Mouse (Mus musculus): ENCODE results near the gene Pno1. TPM values are rescaled to one million over a fixed set of nuclear protein-coding genes. Genes with fewer than 3 reads are reported as not detected.
"Not testable (repeated sequence)": the region's sequence is repeated elsewhere in the genome, so short reads cannot be mapped to it uniquely, and the experiment has no call there.

Pno1 gene
- polyA plus RNA-seq (2016; fragmentation: Nextera tagmentation; extraction: Ambion mirVana) = 127 and 129 TPM in 2 replicates

DNA sequence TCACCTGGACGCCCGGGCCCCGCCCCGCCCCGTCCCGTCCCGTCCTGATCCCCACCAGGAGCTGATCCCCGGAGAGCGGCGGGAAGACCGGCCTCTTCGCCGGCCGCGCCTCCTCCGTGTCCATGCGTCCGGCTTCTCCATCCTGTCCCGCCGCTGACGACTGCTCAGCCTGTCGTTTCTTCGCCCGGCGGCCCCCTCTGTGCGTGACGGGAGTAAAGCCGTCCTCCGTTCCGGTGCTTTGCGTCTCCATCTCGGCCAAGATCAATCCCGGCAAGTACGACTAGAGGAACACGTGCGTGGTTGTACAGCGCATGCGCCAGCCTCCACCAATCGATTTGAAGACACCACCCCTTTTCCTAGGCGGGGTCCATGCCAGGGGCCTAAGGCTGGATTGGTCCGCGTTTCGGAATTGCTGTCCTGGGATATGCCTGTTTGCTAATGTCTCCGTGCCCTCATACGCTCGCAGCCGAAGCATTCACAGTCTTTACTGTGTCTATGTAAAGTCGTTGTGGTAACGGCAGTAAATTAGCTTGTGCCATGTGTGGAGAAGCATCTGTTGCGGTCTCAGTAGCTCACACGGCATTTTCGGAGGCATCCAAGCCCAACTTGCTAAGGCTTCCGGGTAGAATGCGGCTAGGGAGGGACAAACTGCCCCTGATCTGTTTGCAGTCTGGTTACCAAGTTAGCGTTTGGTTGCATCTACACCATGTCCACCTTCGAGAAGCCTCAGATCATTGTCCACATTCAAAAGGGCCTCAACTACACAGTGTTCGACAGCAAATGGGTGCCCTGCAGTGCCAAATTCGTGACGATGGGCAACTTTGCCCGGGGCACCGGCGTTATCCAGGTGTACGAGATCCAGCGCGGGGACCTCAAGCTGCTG lies at the start of gene Pno1:
TSS of gene Pno1 (minus strand) at position 311 of the 883 bp plus-strand sequence.
- WGBS = under 1% methylated on average over 65 of the region's 65 CpGs
- peaks cover 24% of the 10 kb centered on the region for H3K36me3 ChIP-seq (replicated peaks)
- H3K27ac ChIP-seq = peak within 1 kb of the TSS; percentile 94
- no peaks in the 10 kb centered on the region for H3K27me3 ChIP-seq (ENCODE audit: poor library complexity, severe bottlenecking)
- peaks cover 21% of the 10 kb centered on the region for H3K4me1 ChIP-seq
- peak; percentile 94 for DNase-seq (ENCODE audit: extremely low spot score, low spot score)
- H3K4me3 ChIP-seq = peak within 1 kb of the TSS; percentile 93
- no peaks in the 10 kb centered on the region for H3K9me3 ChIP-seq

DNA sequence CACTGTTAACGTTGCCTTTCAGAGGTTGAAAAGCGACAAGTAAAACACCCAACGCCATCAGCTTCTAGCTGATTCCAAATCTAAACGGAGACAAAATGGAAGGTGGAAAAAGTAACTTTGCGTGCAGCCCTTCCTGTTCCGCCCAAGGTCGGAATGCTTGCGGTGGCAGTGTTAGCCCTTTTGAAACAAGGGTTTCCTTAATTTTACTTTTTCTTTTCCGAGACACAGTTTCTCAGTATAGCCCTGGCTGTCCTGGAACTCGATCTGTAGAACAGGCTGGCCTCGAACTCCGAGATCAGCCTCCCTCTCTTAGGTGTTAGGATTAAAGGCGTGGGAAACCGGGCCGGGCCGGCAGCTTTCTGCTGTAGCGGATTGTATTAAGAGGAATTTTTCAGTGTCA lies 46.5 kb upstream of the Pno1 start:
- peak overlapping the region; percentile 82 for H3K4me3 ChIP-seq
- no peaks in the 10 kb centered on the region for H3K9me3 ChIP-seq
- H3K27ac ChIP-seq = peak overlapping the region; percentile 93
- H3K27me3 ChIP-seq (ENCODE audit: poor library complexity, severe bottlenecking) = no peaks in the 10 kb centered on the region
- peaks cover 22% of the 10 kb centered on the region for H3K4me1 ChIP-seq
- DNase-seq (ENCODE audit: extremely low spot score, low spot score) = peak; percentile 35
- whole genome bisulfite sequencing = 1% methylated on average over 17 of the region's 17 CpGs
- no peaks in the 10 kb centered on the region for H3K36me3 ChIP-seq (replicated peaks)

DNA sequence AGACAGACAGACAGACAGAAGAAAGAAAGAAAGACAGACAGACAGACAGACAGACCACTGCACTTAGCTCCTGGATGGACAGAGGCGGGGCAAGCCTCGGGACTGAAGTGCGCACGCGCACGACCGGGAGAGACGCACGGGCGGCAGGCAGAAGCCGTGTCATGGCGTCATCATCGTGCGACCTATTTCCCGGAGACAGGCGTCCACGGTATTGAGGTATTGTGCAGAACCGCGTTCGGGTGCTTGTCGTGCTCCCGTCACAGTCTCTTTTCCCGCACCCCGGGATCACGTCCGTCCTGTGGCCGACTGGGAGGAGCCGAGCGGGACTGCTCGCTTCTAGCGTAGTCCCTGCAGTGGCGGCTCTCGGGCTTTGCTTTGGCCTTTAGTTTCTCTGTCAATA lies 46.1 kb upstream of the Pno1 start, which contains the start of gene C1d:
TSS of gene C1d (plus strand) at position 137 of the 400 bp plus-strand sequence.
- WGBS = under 1% methylated on average over 33 of the region's 33 CpGs
- peak; percentile 90 for DNase-seq (ENCODE audit: extremely low spot score, low spot score)

DNA sequence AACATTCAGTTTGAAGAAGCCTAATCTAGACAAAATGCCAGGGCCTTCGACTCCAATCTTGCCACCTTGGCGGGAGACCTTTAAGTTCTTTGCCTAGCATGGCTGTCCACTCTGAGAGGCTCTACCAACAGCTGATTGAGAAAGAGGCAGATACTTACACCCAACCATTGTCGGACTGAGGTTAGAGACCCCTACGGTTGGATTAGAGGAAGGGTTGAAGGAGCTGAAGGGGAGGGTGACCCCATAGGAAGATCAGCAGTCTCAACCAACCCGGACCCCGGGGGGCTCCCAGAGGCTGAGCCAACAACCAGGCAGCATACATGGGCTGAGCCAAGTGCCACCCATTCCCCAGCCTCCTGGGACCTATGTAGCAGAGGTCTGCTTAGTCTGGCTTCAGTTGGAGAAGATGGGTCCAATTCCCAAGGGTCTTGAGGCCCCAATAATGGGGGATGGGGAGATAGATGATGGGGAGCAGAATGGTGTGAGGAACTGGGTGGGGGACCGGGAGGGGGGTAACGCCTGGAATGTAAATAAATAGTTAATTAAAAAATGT lies 45.5 kb upstream of the Pno1 start:
- H3K27ac ChIP-seq = peak overlapping the region; percentile 93
- peak; percentile 20 for DNase-seq (ENCODE audit: extremely low spot score, low spot score)

More for the DNA sequence above, 46.1 kb upstream of the Pno1 start, which contains the start of gene C1d:
- no peaks in the 10 kb centered on the region for H3K36me3 ChIP-seq (replicated peaks)
- H3K4me1 ChIP-seq = peaks cover 22% of the 10 kb centered on the region
- peak within 1 kb of the TSS; percentile 93 for H3K27ac ChIP-seq
- H3K9me3 ChIP-seq = no peaks in the 10 kb centered on the region
- no peaks in the 10 kb centered on the region for H3K27me3 ChIP-seq (ENCODE audit: poor library complexity, severe bottlenecking)
- H3K4me3 ChIP-seq = peak within 1 kb of the TSS; percentile 82

DNA sequence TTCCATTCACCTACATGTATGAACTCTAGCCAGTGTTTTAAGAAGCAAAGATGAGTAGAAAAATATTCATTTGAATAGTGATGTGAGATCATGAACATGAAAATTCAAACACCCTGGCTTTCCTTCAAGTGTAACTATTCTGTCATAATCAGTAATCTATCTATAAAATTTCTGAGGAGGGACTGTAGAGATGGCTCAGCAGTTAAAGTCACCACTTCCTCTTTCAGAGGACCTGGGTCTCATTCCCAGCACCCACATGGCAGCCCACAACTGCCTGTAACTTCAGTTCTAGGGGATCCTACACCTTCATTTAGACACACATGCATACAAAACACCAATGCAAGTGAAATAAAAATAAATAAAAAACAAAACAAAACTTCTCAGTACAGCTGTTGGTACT lies 37.3 kb upstream of the Pno1 start:
- no peak overlapping the region for H3K4me3 ChIP-seq
- no peaks in the 10 kb centered on the region for H3K27me3 ChIP-seq (ENCODE audit: poor library complexity, severe bottlenecking)
- H3K4me1 ChIP-seq = no peaks in the 10 kb centered on the region
- no peak for DNase-seq (ENCODE audit: extremely low spot score, low spot score)
- no peak overlapping the region for H3K27ac ChIP-seq
- H3K36me3 ChIP-seq (replicated peaks) = no peaks in the 10 kb centered on the region
- no peaks in the 10 kb centered on the region for H3K9me3 ChIP-seq

More for the DNA sequence above, 45.5 kb upstream of the Pno1 start:
- H3K9me3 ChIP-seq = no peaks in the 10 kb centered on the region
- H3K27me3 ChIP-seq (ENCODE audit: poor library complexity, severe bottlenecking) = no peaks in the 10 kb centered on the region
- H3K4me3 ChIP-seq = peak overlapping the region; percentile 82
- peaks cover 22% of the 10 kb centered on the region for H3K4me1 ChIP-seq
- no peaks in the 10 kb centered on the region for H3K36me3 ChIP-seq (replicated peaks)
- WGBS = 63% methylated on average over 8 of the region's 8 CpGs

GRCm38 (mm10) chr11:17238598-17238997 lies 27.2 kb upstream of the Pno1 start:
- DNase-seq (ENCODE audit: extremely low spot score, low spot score); H3K4me3 ChIP-seq; H3K4me1 ChIP-seq; H3K27ac ChIP-seq; H3K27me3 ChIP-seq (ENCODE audit: poor library complexity, severe bottlenecking); H3K9me3 ChIP-seq: not testable (repeated sequence)
- peaks cover 25% of the 10 kb centered on the region for H3K36me3 ChIP-seq (replicated peaks)
- WGBS = 89% methylated on average over 5 of the region's 5 CpGs

- no peak for DNase-seq (ENCODE audit: extremely low spot score, low spot score)
- no peaks in the 10 kb centered on the region for H3K9me3 ChIP-seq
- H3K27ac ChIP-seq = no peak overlapping the region
- 93% methylated on average over 5 of the region's 5 CpGs for WGBS
- peaks cover 37% of the 10 kb centered on the region for H3K36me3 ChIP-seq (replicated peaks)
- no peaks in the 10 kb centered on the region for H3K27me3 ChIP-seq (ENCODE audit: poor library complexity, severe bottlenecking)
- no peaks in the 10 kb centered on the region for H3K4me1 ChIP-seq
- no peak overlapping the region for H3K4me3 ChIP-seq
These were observed 25.2 kb upstream of the Pno1 start for GRCm38 (mm10) chr11:17236449-17237037.

- H3K27ac ChIP-seq = no peak overlapping the region
- WGBS = 92% methylated on average over 5 of the region's 5 CpGs
- H3K4me3 ChIP-seq = no peak overlapping the region
- no peak for DNase-seq (ENCODE audit: extremely low spot score, low spot score)
- peaks cover 53% of the 10 kb centered on the region for H3K36me3 ChIP-seq (replicated peaks)
- no peaks in the 10 kb centered on the region for H3K4me1 ChIP-seq
- no peaks in the 10 kb centered on the region for H3K9me3 ChIP-seq
- no peaks in the 10 kb centered on the region for H3K27me3 ChIP-seq (ENCODE audit: poor library complexity, severe bottlenecking)
These were observed 21.4 kb upstream of the Pno1 start for GRCm38 (mm10) chr11:17232792-17233191.

GRCm38 (mm10) chr11:17221126-17221525 lies 9.8 kb upstream of the Pno1 start:
- 96% methylated on average over 8 of the region's 8 CpGs for WGBS
- H3K36me3 ChIP-seq (replicated peaks) = peaks cover 31% of the 10 kb centered on the region
- H3K4me1 ChIP-seq = no peaks in the 10 kb centered on the region
- H3K27me3 ChIP-seq (ENCODE audit: poor library complexity, severe bottlenecking) = no peaks in the 10 kb centered on the region
- no peak for DNase-seq (ENCODE audit: extremely low spot score, low spot score)
- H3K4me3 ChIP-seq = no peak overlapping the region
- H3K9me3 ChIP-seq = no peaks in the 10 kb centered on the region
- H3K27ac ChIP-seq = no peak overlapping the region

DNA sequence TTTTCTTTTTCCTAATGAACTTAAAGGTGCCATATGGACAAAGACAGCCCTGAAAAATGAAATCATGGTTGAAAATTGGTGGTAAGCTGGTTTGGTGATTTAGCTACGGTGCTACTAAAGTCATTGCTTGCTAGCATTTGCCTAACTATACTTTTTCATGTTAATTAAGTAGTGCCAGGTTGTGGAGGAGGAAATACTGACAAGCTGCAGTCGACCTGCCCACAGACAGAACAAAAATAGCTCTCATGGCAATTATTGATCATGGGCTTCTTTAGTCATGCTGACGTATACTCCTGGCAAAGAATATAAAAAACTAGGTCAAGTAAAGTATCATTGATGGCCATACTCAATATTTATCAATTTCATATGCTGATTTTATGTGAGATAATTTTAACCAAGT lies 4.1 kb upstream of the Pno1 start:
- Histone ChIP-seq H3K4me3 (no peak overlapping the region), H3K4me1 (peaks cover 17% of the 10 kb centered on the region), H3K9me3 (no peaks in the 10 kb centered on the region), H3K27ac (no peak overlapping the region), H3K36me3 (replicated peaks) (peaks cover 1% of the 10 kb centered on the region; the same call in 1 of the 2 replicates), H3K27me3 (ENCODE audit: poor library complexity, severe bottlenecking) (no peaks in the 10 kb centered on the region)
- DNase-seq (ENCODE audit: extremely low spot score, low spot score) = no peak
- 84% methylated on average over 3 of the region's 3 CpGs for WGBS

GRCm38 (mm10) chr11:17212903-17213509 lies 1.6 kb upstream of the Pno1 start:
- WGBS = 81% methylated on average over 5 of the region's 5 CpGs
- Histone ChIP-seq H3K27ac (no peak overlapping the region), H3K9me3 (no peaks in the 10 kb centered on the region), H3K27me3 (ENCODE audit: poor library complexity, severe bottlenecking) (no peaks in the 10 kb centered on the region), H3K4me3 (peak overlapping the region; percentile 93), H3K4me1 (peaks cover 21% of the 10 kb centered on the region), H3K36me3 (replicated peaks) (peaks cover 13% of the 10 kb centered on the region)
- DNase-seq (ENCODE audit: extremely low spot score, low spot score) = no peak

- 3% methylated on average over 10 of the region's 10 CpGs for WGBS
- H3K27ac ChIP-seq = peak overlapping the region; percentile 94
These were observed 750 bp upstream of the Pno1 start for GRCm38 (mm10) chr11:17212141-17212495.

More at GRCm38 (mm10) chr11:17212141-17212495, 750 bp upstream of the Pno1 start:
- DNase-seq (ENCODE audit: extremely low spot score, low spot score) = no peak
- Histone ChIP-seq H3K4me1 (peaks cover 21% of the 10 kb centered on the region), H3K27me3 (ENCODE audit: poor library complexity, severe bottlenecking) (no peaks in the 10 kb centered on the region), H3K4me3 (peak overlapping the region; percentile 93), H3K9me3 (no peaks in the 10 kb centered on the region), H3K36me3 (replicated peaks) (peaks cover 20% of the 10 kb centered on the region)
